Mouse (Mus musculus) small intestine, adult 2 months (tissue): ENCODE measurements around the gene Cbx5. TPM values are rescaled to one million over a fixed set of nuclear protein-coding genes. Genes with fewer than 3 reads are reported as not detected.

Experiments
- H3K27ac ChIP-seq: fragments of 200-500 bp; 2 replicates; pipeline ENCODE4 v1.5.1; 2012; ENCODE audit warnings: low read depth, low read length, control low read depth, inconsistent platforms; ENCODE audit not compliant: insufficient read depth
- H3K27me3 ChIP-seq: fragments of 200-500 bp; 2 replicates; pipeline ENCODE4 v1.6.1; 2012; ENCODE audit warnings: mild to moderate bottlenecking, moderate library complexity, low read length, inconsistent platforms; ENCODE audit not compliant: control insufficient read depth, insufficient read depth
- H3K36me3 ChIP-seq: fragments of 200-500 bp; 2 replicates; pipeline ENCODE4 v1.6.1; 2012; ENCODE audit warnings: mild to moderate bottlenecking, low read length, control low read depth, inconsistent platforms; ENCODE audit not compliant: control insufficient read depth, insufficient read depth
- H3K4me1 ChIP-seq: fragments of 200-500 bp; 2 replicates; pipeline ENCODE4 v1.6.1; 2012; ENCODE audit warnings: low read length, inconsistent platforms, mixed read lengths; ENCODE audit not compliant: control insufficient read depth, insufficient read depth, insufficient read length
- H3K4me3 ChIP-seq: fragments of 200-500 bp; 2 replicates; pipeline ENCODE4 v1.5.1; 2012; ENCODE audit warnings: low read depth, mild to moderate bottlenecking, control low read depth, inconsistent platforms, low read length, moderate library complexity
- CTCF ChIP-seq: fragments of 200-500 bp; IDR thresholded peaks from 2 replicates; pipeline ENCODE4 v1.5.1; 2012; ENCODE audit warnings: low read depth, mild to moderate bottlenecking, control low read depth, inconsistent platforms, low read length, moderate library complexity, mixed read lengths; ENCODE audit not compliant: insufficient replicate concordance, insufficient read length; ENCODE audit errors: extremely low read depth
- POLR2A ChIP-seq: fragments of 200-500 bp; IDR thresholded peaks from 2 replicates; pipeline ENCODE4 v1.6.1; 2012; ENCODE audit warnings: low read depth, mild to moderate bottlenecking, control low read depth, inconsistent platforms, low read length, moderate library complexity
- WGBS: fragments of 180-500 bp; shearing (Covaris S2); methylation state at CpG from one replicate; pipeline ENCODE4 v1.1.7; 2018; 5-methylcytosine and 5-hydroxymethylcytosine counted together
- polyA plus RNA-seq: library from polyadenylated mRNA; depleted of rRNA; stranded (reverse); fragments of >200 nt; gene quantifications from 2 replicates; pipeline ENCODE4 v1.2.3, GENCODE M21; 2012

Gene Cbx5
- polyA plus RNA-seq, 1 experiment = 2.8 TPM

DNA sequence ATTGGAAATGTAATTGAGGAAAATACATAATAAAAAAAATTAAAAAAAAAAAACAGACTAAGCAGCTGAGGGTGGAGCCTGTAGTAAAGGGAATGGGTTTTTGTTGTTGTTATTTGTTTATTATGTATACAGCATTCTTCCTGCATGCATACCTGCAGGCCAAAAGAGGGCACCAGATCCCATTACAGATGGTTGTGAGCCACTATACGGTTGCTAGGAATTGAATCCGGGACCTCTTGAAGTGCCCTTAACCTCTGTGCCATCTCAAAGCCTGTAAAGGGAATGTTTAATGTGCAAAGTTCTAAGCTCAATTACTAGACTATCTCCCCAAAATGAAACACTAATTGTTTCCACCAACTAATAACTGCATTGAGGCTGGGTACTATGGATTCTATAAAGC is 15.5 kb downstream of the Cbx5 start:
- no peak overlapping the region for H3K27ac ChIP-seq
- no peaks in the 10 kb centered on the region for H3K27me3 ChIP-seq
- no peak overlapping the region for H3K4me3 ChIP-seq
- H3K36me3 ChIP-seq = no peaks in the 10 kb centered on the region
- 84% methylated on average over 2 of the region's 2 CpGs for WGBS
- H3K4me1 ChIP-seq = peaks cover 7% of the 10 kb centered on the region; the same call in 1 of the 2 replicates
- TF ChIP-seq POLR2A = no peak
- no peak for TF ChIP-seq CTCF

DNA sequence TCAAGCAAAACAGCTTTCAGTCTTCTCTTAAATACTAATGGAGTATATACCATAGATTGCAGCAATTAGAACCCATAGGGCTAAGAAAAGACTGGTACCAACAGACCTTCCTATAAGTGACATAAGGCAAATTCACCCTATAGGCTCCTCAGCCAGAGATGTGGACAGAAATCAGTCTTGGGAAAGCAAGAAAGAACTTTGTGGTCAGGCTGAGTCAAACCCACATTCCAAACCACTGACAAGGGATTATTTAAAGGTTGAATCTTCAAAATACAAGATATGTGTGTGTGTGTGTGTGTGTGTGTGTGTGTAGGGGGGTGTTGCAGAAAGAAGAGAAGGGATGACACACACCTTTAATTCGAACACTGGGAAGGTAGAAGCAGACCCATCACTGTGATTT is 18.2 kb downstream of the Cbx5 start:
- Histone ChIP-seq H3K4me1 (peaks cover 4% of the 10 kb centered on the region; the same call in 1 of the 2 replicates), H3K27me3 (no peaks in the 10 kb centered on the region), H3K4me3 (no peak overlapping the region), H3K36me3 (no peaks in the 10 kb centered on the region), H3K27ac (peak overlapping the region; percentile 82)
- TF ChIP-seq POLR2A (no peak), CTCF (no peak)
- WGBS = 74% methylated on average over 1 of the region's 1 CpGs

DNA sequence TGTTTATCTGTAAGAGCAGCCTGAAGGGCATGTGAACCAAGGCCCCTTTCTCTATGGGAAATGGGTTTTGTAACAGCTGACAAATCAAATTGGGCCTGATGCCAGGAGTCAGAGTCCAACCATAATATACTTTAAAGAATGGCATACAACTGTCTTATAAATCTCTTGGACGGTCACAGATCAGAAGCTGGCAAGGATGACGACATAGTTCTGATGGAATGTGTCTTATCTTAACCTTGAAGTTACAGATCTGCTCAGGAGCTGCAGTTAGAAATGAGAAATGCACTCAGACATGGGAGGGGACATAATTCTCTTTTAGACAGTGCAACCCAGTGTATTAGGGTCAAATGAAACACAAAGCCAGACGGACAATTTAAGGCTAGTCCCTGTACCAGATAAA is 18.8 kb downstream of the Cbx5 start:
- Histone ChIP-seq H3K27me3 (no peaks in the 10 kb centered on the region), H3K27ac (peak overlapping the region; percentile 82), H3K4me1 (peaks cover 7% of the 10 kb centered on the region; the same call in 1 of the 2 replicates), H3K36me3 (no peaks in the 10 kb centered on the region), H3K4me3 (no peak overlapping the region)
- 18% methylated on average over 3 of the region's 3 CpGs for WGBS
- no peak for TF ChIP-seq CTCF
- no peak for TF ChIP-seq POLR2A

DNA sequence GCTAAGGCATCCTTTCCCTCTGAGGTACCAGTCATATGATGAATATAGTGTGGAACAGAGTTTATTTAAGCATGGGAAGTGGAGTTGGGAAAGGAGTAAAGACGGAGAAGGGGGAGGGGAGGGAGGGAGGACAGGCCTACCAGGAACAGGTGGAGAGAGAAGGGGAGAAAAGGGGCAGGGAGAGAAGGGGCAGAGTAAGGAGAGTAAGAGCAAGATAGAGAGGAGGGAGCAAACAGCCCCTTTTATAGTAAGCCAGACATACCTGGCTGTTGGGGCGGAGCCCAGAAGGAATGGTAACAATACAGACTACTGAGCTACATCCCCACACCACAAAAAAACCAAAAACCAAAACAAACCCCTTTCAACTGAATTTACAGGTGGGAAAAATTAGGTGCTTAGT is 23.6 kb downstream of the Cbx5 start:
- H3K4me1 ChIP-seq = peaks cover 7% of the 10 kb centered on the region; the same call in 1 of the 2 replicates
- no peaks in the 10 kb centered on the region for H3K27me3 ChIP-seq
- 48% methylated on average over 2 of the region's 2 CpGs for WGBS
- TF ChIP-seq CTCF (no peak), POLR2A (no peak)
- no peak overlapping the region for H3K4me3 ChIP-seq
- H3K36me3 ChIP-seq = peaks cover 6% of the 10 kb centered on the region
- no peak overlapping the region for H3K27ac ChIP-seq

DNA sequence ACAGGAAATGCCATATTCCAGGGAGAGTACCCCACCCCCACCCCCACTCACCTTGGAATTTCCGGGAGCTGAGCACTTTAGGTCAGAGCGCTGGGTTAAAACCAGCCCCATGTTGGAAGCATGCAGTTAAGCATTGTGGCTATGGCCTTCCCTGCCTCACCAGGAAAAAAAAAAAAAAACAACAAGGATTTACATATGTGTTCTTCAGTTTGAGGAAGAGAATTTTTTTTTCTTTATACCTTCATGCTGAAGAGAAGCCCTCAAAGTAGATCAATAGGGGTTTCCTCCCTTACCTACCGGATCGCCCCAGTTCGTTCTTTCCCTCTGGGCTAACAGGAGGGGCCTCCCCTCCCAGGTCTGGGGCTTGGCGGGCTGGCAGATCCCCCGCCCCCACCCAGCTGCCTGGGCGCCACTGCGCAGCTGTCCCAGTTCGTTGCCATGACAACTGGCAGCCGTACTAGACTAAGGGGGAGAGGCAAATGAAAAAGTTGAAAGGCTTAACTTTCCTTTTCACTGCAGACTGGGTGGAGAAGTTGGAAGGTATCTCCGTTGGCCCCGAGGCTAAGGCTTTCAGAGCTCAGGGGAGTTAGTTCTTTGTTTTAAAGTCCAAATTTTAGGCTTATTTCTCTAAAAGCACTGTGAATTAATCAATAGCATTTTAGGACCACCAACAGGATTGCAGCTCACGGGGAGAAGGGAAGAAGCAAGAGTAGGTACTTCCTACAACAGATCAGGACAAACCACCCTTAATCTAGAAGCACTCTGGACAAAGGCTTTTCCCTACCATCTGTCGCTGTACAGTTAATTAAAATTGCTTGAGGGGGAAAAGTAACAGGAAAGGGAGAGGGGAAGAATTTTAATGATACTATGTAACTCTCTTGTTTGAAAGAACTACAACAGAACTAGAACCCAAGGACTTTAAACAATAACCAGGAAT is 24.4 kb downstream of the Cbx5 start:
- Histone ChIP-seq H3K4me3 (peak overlapping the region; percentile 59), H3K4me1 (peaks cover 6% of the 10 kb centered on the region; the same call in 1 of the 2 replicates), H3K27ac (peak overlapping the region; percentile 70), H3K27me3 (no peaks in the 10 kb centered on the region), H3K36me3 (peaks cover 10% of the 10 kb centered on the region)
- TF ChIP-seq POLR2A = 0 out of 2 replicates have a peak, but pooled peaks have one; percentile 39
- no peak for TF ChIP-seq CTCF
- WGBS = 14% methylated on average over 15 of the region's 15 CpGs

DNA sequence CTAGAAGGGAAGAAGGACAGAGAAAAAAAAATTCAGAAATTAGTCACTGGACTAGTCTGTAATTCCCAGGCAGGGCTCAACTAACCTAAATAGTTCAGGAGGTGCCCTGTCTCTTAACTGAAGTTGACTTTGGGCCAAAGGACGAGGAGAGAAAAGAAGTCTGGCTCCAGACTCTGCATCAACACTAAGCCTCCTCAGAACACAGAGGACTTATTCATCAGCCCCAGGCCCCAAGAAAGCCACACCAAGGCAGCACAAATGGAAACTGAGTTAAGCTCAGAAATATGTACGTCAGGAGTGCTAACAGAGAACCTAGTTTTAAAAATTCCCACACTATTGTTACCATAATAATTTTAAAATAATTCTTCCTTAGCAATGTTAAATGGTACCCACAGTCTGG is 25.5 kb downstream of the Cbx5 start:
- TF ChIP-seq POLR2A (no peak), CTCF (no peak)
- Histone ChIP-seq H3K27ac (no peak overlapping the region), H3K27me3 (no peaks in the 10 kb centered on the region), H3K4me1 (peaks cover 6% of the 10 kb centered on the region; the same call in 1 of the 2 replicates), H3K4me3 (no peak overlapping the region), H3K36me3 (peaks cover 10% of the 10 kb centered on the region)
- WGBS = 66% methylated on average over 2 of the region's 2 CpGs

DNA sequence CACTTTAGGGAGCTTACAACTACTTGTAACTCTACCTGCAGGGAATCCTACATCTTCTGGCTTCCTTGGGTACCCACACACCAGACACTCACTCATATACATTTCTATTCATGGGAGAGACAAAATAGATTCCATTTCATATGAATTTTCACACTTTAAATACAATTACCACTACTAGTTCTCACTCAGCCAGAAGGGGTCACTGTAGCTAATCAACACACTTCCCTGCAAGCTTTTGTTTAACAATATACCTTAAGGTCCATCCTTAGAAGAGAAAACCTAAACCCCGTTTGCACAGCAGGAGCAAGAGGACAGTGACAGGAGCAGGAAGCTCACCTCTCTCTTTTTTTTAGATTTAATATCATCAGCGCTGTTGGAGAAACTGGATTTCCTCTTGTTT is 34.5 kb downstream of the Cbx5 start:
- H3K36me3 ChIP-seq = peaks cover 21% of the 10 kb centered on the region
- no peak for TF ChIP-seq POLR2A
- TF ChIP-seq CTCF = no peak
- 55% methylated on average over 2 of the region's 2 CpGs for WGBS
- no peaks in the 10 kb centered on the region for H3K27me3 ChIP-seq
- no peak overlapping the region for H3K27ac ChIP-seq
- no peak overlapping the region for H3K4me3 ChIP-seq
- no peaks in the 10 kb centered on the region for H3K4me1 ChIP-seq
